Mouse (Mus musculus) ES-Bruce4 (cell line): ENCODE measurements at regions not wholly inside any gene's neighbourhood (a gene's known extent, or its start where the extent isn't known, plus 50 kb on each side); places are given as distances from the start of the nearest gene placed in this dataset.

ENCODE experiments used
- H3K27ac ChIP-seq: 2 replicates; pipeline ENCODE4 v1.5.1; 2012; ENCODE audit warnings: low read length, inconsistent platforms; ENCODE audit not compliant: insufficient read depth
- H3K27me3 ChIP-seq: 2 replicates; pipeline ENCODE4 v1.6.1; 2012; ENCODE audit warnings: mild to moderate bottlenecking, low read length, inconsistent platforms; ENCODE audit not compliant: control insufficient read depth, poor library complexity, insufficient read depth, severe bottlenecking
- H3K36me3 ChIP-seq: 2 replicates; pipeline ENCODE4 v1.6.1; 2012; ENCODE audit warnings: inconsistent platforms, mild to moderate bottlenecking, low read length, moderate library complexity; ENCODE audit not compliant: control insufficient read depth, poor library complexity, insufficient read depth, severe bottlenecking
- H3K4me1 ChIP-seq: one replicate; pipeline ENCODE4 v1.8.1; 2011; ENCODE audit warnings: low read length; ENCODE audit not compliant: control insufficient read depth, insufficient read depth
- H3K4me3 ChIP-seq: 2 replicates; pipeline ENCODE4 v1.5.1; 2011; ENCODE audit warnings: low read depth, mild to moderate bottlenecking, low read length
- H3K9ac ChIP-seq: 2 replicates; pipeline ENCODE4 v1.6.1; 2012; ENCODE audit warnings: low read depth, mild to moderate bottlenecking, inconsistent platforms; ENCODE audit not compliant: poor library complexity, severe bottlenecking
- H3K9me3 ChIP-seq: replicated peaks from 2 replicates; pipeline ENCODE4 v1.6.1; 2012; ENCODE audit warnings: mild to moderate bottlenecking, low read length, inconsistent platforms; ENCODE audit not compliant: control insufficient read depth, poor library complexity, insufficient read depth, severe bottlenecking
- CTCF ChIP-seq: IDR thresholded peaks from one replicate; pipeline ENCODE4 v1.8.1; 2011; ENCODE audit warnings: low read depth, low read length
- EP300 ChIP-seq: IDR thresholded peaks from 2 replicates; pipeline ENCODE4 v1.6.1; 2011; ENCODE audit warnings: low read depth, low read length; ENCODE audit not compliant: insufficient read depth
- POLR2A ChIP-seq: IDR thresholded peaks from one replicate; pipeline ENCODE4 v1.8.1; 2011; ENCODE audit warnings: low read length; ENCODE audit not compliant: insufficient read depth

- Histone ChIP-seq H3K27ac (no peak overlapping the region), H3K9me3 (no peaks in the 10 kb centered on the region), H3K4me1 (peaks cover 12% of the 10 kb centered on the region), H3K36me3 (no peaks in the 10 kb centered on the region), H3K9ac (no peak overlapping the region), H3K27me3 (no peaks in the 10 kb centered on the region), H3K4me3 (no peak overlapping the region)
- TF ChIP-seq EP300 (no peak), CTCF (no peak), POLR2A (no peak)
Measured at GRCm38 (mm10) chr10:66918713-66919112, 177.2 kb upstream of the Jmjd1c start.

GRCm38 (mm10) chr10:66919953-66920760 lies 175.8 kb upstream of the Jmjd1c start:
- H3K36me3 ChIP-seq, result no peaks in the 10 kb centered on the region
- H3K27ac ChIP-seq, result peak overlapping the region; percentile 93
- H3K9ac ChIP-seq, result no peak overlapping the region
- TF ChIP-seq POLR2A (no peak), EP300 (peak; percentile 94), CTCF (no peak)
- no peaks in the 10 kb centered on the region for H3K9me3 ChIP-seq
- peak overlapping the region; percentile 30; the same call in 1 of the 2 replicates for H3K4me3 ChIP-seq
- H3K4me1 ChIP-seq, result peaks cover 9% of the 10 kb centered on the region
- H3K27me3 ChIP-seq, result no peaks in the 10 kb centered on the region

GRCm38 (mm10) chr10:66920761-66921684 lies 174.9 kb upstream of the Jmjd1c start:
- H3K9me3 ChIP-seq, result no peaks in the 10 kb centered on the region
- TF ChIP-seq CTCF (no peak), EP300 (peak; percentile 74)
- H3K4me3 ChIP-seq, result peak overlapping the region; percentile 54
- H3K27me3 ChIP-seq, result no peaks in the 10 kb centered on the region
- no peaks in the 10 kb centered on the region for H3K36me3 ChIP-seq
- peak overlapping the region; percentile 93 for H3K27ac ChIP-seq
- H3K4me1 ChIP-seq, result peaks cover 9% of the 10 kb centered on the region
- H3K9ac ChIP-seq, result peak overlapping the region; percentile 76

- peaks cover 9% of the 10 kb centered on the region for H3K4me1 ChIP-seq
- peak overlapping the region; percentile 69 for H3K27ac ChIP-seq
- H3K9ac ChIP-seq, result peak overlapping the region; percentile 76
- H3K4me3 ChIP-seq, result peak overlapping the region; percentile 54
- H3K27me3 ChIP-seq, result no peaks in the 10 kb centered on the region
- no peak for TF ChIP-seq POLR2A
- no peak for TF ChIP-seq EP300
- TF ChIP-seq CTCF, result no peak
- no peaks in the 10 kb centered on the region for H3K9me3 ChIP-seq
- no peaks in the 10 kb centered on the region for H3K36me3 ChIP-seq
Measured at GRCm38 (mm10) chr10:66921776-66922175, 174.1 kb upstream of the Jmjd1c start.

DNA sequence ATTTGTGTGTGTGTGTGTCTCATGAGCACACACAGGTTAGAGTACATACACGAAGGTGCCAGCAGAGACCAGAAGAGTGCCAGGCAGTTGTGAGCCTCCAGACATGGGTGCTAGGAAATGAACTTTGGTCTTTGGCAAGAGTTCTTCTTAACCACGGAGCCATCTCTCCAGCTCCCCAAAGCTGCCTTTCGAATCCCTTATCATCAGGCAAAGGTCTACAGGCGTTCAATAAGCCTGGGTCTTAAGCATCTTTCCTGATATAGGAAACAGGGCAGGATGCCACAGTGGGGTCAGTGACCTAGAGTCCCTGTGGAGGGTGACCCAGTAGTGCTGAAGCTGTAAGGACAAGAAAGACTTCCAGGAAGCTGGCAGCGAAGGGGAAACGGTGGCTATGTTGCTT lies 173.6 kb upstream of the Jmjd1c start:
- Histone ChIP-seq H3K9me3 (no peaks in the 10 kb centered on the region), H3K4me3 (no peak overlapping the region), H3K4me1 (peaks cover 9% of the 10 kb centered on the region), H3K36me3 (no peaks in the 10 kb centered on the region), H3K27me3 (no peaks in the 10 kb centered on the region), H3K27ac (no peak overlapping the region), H3K9ac (peak overlapping the region; percentile 76; the same call in 1 of the 2 replicates)
- TF ChIP-seq POLR2A (no peak), CTCF (no peak), EP300 (no peak)

DNA sequence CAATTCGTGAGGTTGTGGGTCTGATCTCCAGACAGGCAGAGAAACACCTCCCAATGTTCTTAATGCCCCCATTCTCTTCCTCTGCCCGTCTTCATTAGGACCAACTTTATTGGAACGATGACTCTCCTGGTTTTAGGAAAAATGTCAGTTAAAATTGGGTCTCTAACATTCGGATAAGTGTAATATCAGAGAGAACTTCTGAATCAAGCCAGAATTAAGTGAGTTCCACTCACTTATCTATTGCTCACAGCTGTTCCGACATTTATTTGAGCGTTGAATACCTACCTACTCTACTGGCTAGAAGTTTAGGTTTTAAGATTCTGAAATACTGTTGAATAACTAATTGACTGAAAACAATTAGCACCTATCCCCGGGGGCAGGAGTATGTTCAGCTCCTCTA lies 172.0 kb upstream of the Jmjd1c start:
- Histone ChIP-seq H3K4me3 (no peak overlapping the region), H3K27me3 (no peaks in the 10 kb centered on the region), H3K27ac (no peak overlapping the region), H3K36me3 (no peaks in the 10 kb centered on the region), H3K9me3 (no peaks in the 10 kb centered on the region), H3K4me1 (peaks cover 7% of the 10 kb centered on the region), H3K9ac (no peak overlapping the region)
- TF ChIP-seq POLR2A (no peak), CTCF (no peak), EP300 (no peak)
